Mouse (Mus musculus): ENCODE measurements around the gene Nipsnap3a. TPM values are rescaled to one million over a fixed set of nuclear protein-coding genes. Genes with fewer than 3 reads are reported as not detected.

The Nipsnap3a gene
- polyA plus RNA-seq (2015; fragmentation: Nextera tagmentation; extraction: Ambion mirVana), result not detected in 2 replicates

GRCm38 (mm10) chr4:52989248-52989647, at the start of gene Nipsnap3a:
Nipsnap3a (plus strand) TSS chr4:52989272.

GRCm38 (mm10) chr4:52964247-52964646, 24.8 kb upstream of the Nipsnap3a start, which contains the start of gene Olfr270:
Olfr270 (plus strand) TSS chr4:52964547.

GRCm38 (mm10) chr4:53011732-53012361, 22.8 kb downstream of the Nipsnap3a start, which contains the start of gene Nipsnap3b:
Nipsnap3b (plus strand) TSS chr4:53011880.

Other genes with a start within 250 kb of the Nipsnap3a start
- not detected in 2 replicates for gene Olfr275, start 174.7 kb upstream of the Nipsnap3a start, polyA plus RNA-seq (2015; fragmentation: Nextera tagmentation; extraction: Ambion mirVana)
- gene Olfr273, start 130.0 kb upstream of the Nipsnap3a start, polyA plus RNA-seq (2015; fragmentation: Nextera tagmentation; extraction: Ambion mirVana), result not detected in 2 replicates
- not detected in 2 replicates for gene Olfr272, start 70.1 kb upstream of the Nipsnap3a start, polyA plus RNA-seq (2015; fragmentation: Nextera tagmentation; extraction: Ambion mirVana)
- not detected in 2 replicates for gene Olfr270, start 24.7 kb upstream of the Nipsnap3a start, polyA plus RNA-seq (2015; fragmentation: Nextera tagmentation; extraction: Ambion mirVana)
- gene Nipsnap3b, start 22.6 kb downstream of the Nipsnap3a start, polyA plus RNA-seq (2015; fragmentation: Nextera tagmentation; extraction: Ambion mirVana), result 102 and 145 TPM in 2 replicates
- 8.8 and 14.2 TPM in 2 replicates for gene Abca1, start 170.6 kb downstream of the Nipsnap3a start, polyA plus RNA-seq (2015; fragmentation: Nextera tagmentation; extraction: Ambion mirVana)